Mouse (Mus musculus) cerebellum, adult (tissue): Measurements from ENCODE around the gene St6gal2.

Source experiments
- ATAC-seq: cut with Nextera tagmentation; 2 replicates; pipeline ENCODE4 v1.9.2; 2017; ENCODE audit warnings: mild to moderate bottlenecking, moderate library complexity, mixed read lengths; ENCODE audit not compliant: insufficient number of reproducible peaks, low FRiP score, low TSS enrichment

Gene St6gal2

GRCm38 (mm10) chr17:55445250-55446184, at the start of gene St6gal2:
Gene St6gal2 (plus strand): TSS chr17:55445382.
- ATAC-seq: no peak; the same call in none of the 2 replicates

GRCm38 (mm10) chr17:55406043-55406442, 39.1 kb upstream of the St6gal2 start:
- no peak for ATAC-seq

GRCm38 (mm10) chr17:55416519-55416918, 28.7 kb upstream of the St6gal2 start:
- ATAC-seq: no peak

- no peak for ATAC-seq
Observed at GRCm38 (mm10) chr17:55446185-55446527, 974 bp downstream of the St6gal2 start.

GRCm38 (mm10) chr17:55446698-55447097, 1.5 kb downstream of the St6gal2 start:
- no peak for ATAC-seq

- ATAC-seq: no peak
Observed at GRCm38 (mm10) chr17:55450943-55451342, 5.8 kb downstream of the St6gal2 start.

GRCm38 (mm10) chr17:55454487-55454886, 9.3 kb downstream of the St6gal2 start:
- ATAC-seq: no peak

GRCm38 (mm10) chr17:55460187-55460586, 15.0 kb downstream of the St6gal2 start:
- ATAC-seq: no peak

- ATAC-seq: no peak
Observed at GRCm38 (mm10) chr17:55467579-55467978, 22.4 kb downstream of the St6gal2 start.

GRCm38 (mm10) chr17:55468963-55469362, 23.8 kb downstream of the St6gal2 start:
- ATAC-seq: no peak

GRCm38 (mm10) chr17:55475974-55476373, 30.8 kb downstream of the St6gal2 start:
- no peak for ATAC-seq

- ATAC-seq: no peak
Observed at GRCm38 (mm10) chr17:55477361-55477760, 32.2 kb downstream of the St6gal2 start.

GRCm38 (mm10) chr17:55479367-55479766, 34.2 kb downstream of the St6gal2 start:
- no peak for ATAC-seq

GRCm38 (mm10) chr17:55484108-55484870, 39.1 kb downstream of the St6gal2 start:
- ATAC-seq: no peak

- ATAC-seq: no peak
Observed at GRCm38 (mm10) chr17:55531872-55532271, 86.7 kb downstream of the St6gal2 start.

- no peak for ATAC-seq
Observed at GRCm38 (mm10) chr17:55548476-55548875, 103.3 kb downstream of the St6gal2 start.

GRCm38 (mm10) chr17:55561774-55562173, 116.6 kb downstream of the St6gal2 start:
- no peak for ATAC-seq
